Mouse (Mus musculus) forebrain, embryonic 16.5 days (tissue): ENCODE measurements at regions not wholly inside any gene's neighbourhood (a gene's known extent, or its start where the extent isn't known, plus 50 kb on each side); places are given as distances from the start of the nearest gene placed in this dataset.

Experiments used
- ATAC-seq: fragments of 200-750 bp; cut with Nextera tagmentation; 2 replicates; pipeline ENCODE4 v1.8.0; 2017; ENCODE audit warnings: mild to moderate bottlenecking, moderate library complexity
- H3K27ac ChIP-seq: fragments of 300-500 bp; sonication (generic); 2 replicates; pipeline ENCODE4 v1.5.1; 2014; ENCODE audit warnings: low read length, control low read depth
- H3K27me3 ChIP-seq: fragments of 300-500 bp; sonication (generic); replicated peaks from 2 replicates; pipeline ENCODE4 v1.6.1; 2014; ENCODE audit warnings: low read length; ENCODE audit not compliant: control insufficient read depth, insufficient read depth
- H3K36me3 ChIP-seq: fragments of 300-500 bp; sonication (generic); 2 replicates; pipeline ENCODE4 v1.6.1; 2014; ENCODE audit not compliant: control insufficient read depth, insufficient read depth
- H3K4me1 ChIP-seq: fragments of 300-500 bp; sonication (generic); replicated peaks from 2 replicates; pipeline ENCODE4 v1.6.1; 2014; ENCODE audit warnings: low read length; ENCODE audit not compliant: control insufficient read depth, insufficient read depth
- H3K4me2 ChIP-seq: fragments of 300-500 bp; sonication (generic); 2 replicates; pipeline ENCODE4 v1.6.1; 2014; ENCODE audit warnings: mild to moderate bottlenecking, low read length, control low read depth
- H3K4me3 ChIP-seq: fragments of 300-500 bp; sonication (generic); replicated peaks from 2 replicates; pipeline ENCODE4 v1.5.1; 2014; ENCODE audit warnings: mild to moderate bottlenecking, low read length, control low read depth
- H3K9ac ChIP-seq: fragments of 300-500 bp; sonication (generic); replicated peaks from 2 replicates; pipeline ENCODE4 v1.6.1; 2014; ENCODE audit warnings: low read depth, low read length, control low read depth
- H3K9me3 ChIP-seq: fragments of 300-500 bp; sonication (generic); 2 replicates; pipeline ENCODE4 v1.6.1; 2016; ENCODE audit warnings: low read length; ENCODE audit not compliant: control insufficient read depth
- WGBS: fragments of 180-500 bp; shearing (Covaris S2); extraction: QIAGEN DNeasy Blood & Tissue Kit; methylation state at CpG from one replicate; pipeline ENCODE4 v1.1.7; 2014; 5-methylcytosine and 5-hydroxymethylcytosine counted together

DNA sequence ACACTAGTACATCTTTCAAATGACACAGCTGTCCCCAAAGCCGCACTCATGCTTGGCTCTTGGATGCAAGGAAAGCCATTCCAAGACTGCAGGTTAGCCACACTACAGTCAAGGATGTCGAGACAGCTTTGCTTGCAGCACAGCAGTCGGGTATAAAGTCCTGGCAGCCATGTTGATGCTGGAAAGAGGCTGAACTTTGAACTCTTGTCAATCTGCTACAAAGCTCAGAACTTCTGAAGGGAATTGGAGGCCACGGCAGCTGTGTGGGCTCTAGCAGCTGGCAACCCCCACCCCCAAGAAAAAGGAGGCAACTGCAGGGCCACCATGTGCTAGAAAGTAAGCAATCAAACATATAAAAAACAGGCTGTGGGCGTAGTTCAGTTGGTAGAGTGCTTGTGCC, 90.0 kb upstream of the Zcchc2 start:
- H3K9me3 ChIP-seq = no peaks in the 10 kb centered on the region
- no peak overlapping the region for H3K9ac ChIP-seq
- H3K4me3 ChIP-seq = no peak overlapping the region
- no peaks in the 10 kb centered on the region; the same call in 1 of the 2 replicates for H3K4me1 ChIP-seq
- H3K4me2 ChIP-seq = no peak overlapping the region
- WGBS = 84% methylated on average over 5 of the region's 5 CpGs
- no peaks in the 10 kb centered on the region for H3K27me3 ChIP-seq
- H3K36me3 ChIP-seq = no peaks in the 10 kb centered on the region
- no peak for ATAC-seq
- no peak overlapping the region for H3K27ac ChIP-seq

DNA sequence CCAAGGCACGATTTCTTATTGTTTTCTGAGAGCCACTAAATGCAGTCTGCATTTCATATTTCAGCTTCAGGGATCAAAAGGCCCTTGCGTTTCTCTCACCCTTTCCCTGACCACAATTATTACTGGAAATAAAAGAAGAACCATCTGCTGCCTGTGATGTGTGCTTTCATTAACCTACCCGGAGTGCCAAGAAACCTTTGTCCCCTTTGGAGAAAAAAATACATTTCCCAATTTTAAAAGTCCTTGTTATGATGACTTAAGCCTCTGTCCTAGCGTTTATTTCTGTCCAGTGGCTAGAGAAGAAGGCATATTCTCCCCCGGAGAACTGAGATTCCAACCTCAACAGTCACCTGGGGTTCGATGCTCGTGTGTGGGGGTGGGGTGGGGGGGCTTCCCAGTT, 89.3 kb upstream of the Zcchc2 start:
- Histone ChIP-seq H3K4me2 (no peak overlapping the region), H3K36me3 (no peaks in the 10 kb centered on the region), H3K4me3 (no peak overlapping the region), H3K9ac (no peak overlapping the region), H3K27ac (no peak overlapping the region), H3K9me3 (no peaks in the 10 kb centered on the region), H3K4me1 (no peaks in the 10 kb centered on the region; the same call in 1 of the 2 replicates), H3K27me3 (no peaks in the 10 kb centered on the region)
- 66% methylated on average over 7 of the region's 7 CpGs for WGBS
- no peak for ATAC-seq

DNA sequence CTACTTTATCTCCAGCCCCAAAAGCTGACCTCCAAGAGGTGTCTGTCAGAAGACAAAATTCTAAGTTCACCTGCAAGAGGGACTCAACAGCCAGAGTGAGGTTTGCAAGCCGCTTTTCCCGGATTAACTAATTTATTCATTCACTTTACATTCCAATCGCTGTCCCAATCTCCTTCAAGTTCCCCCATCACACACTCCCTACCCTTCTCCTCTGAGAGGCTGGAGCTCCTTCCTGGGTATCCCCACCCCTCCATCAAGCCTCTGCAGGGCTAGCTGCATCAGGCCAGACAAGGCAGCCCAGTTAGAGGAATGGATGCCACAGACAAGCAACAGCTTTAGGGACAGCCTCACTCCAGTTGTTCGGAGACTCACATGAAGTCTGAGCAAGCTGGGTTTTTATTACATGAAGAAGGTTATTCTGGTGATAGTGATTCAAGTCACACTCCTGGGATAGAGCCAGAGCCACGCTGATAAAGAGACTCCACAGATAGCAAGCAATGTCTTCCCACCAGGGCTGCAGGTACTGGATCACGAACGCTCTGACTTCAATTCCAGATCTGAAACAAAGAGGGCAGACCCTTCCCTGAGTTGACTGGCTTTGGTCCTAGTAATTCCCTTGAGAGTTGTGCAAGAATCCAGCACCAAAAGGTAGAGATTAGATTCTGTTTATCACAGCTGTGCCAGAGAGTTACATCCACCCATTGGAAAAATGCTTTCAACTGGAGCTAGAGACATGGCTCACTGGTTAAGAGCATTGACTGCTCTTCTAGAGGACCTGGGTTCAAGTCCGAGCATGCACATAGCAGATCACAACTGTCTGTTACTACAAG, 86.7 kb upstream of the Zcchc2 start:
- no peak overlapping the region for H3K4me3 ChIP-seq
- no peaks in the 10 kb centered on the region for H3K27me3 ChIP-seq
- no peak overlapping the region for H3K27ac ChIP-seq
- no peak overlapping the region for H3K9ac ChIP-seq
- H3K9me3 ChIP-seq = no peaks in the 10 kb centered on the region
- peaks cover 16% of the 10 kb centered on the region for H3K4me1 ChIP-seq
- H3K4me2 ChIP-seq = no peak overlapping the region
- ATAC-seq = no peak
- H3K36me3 ChIP-seq = no peaks in the 10 kb centered on the region
- WGBS = 71% methylated on average over 8 of the region's 8 CpGs

DNA sequence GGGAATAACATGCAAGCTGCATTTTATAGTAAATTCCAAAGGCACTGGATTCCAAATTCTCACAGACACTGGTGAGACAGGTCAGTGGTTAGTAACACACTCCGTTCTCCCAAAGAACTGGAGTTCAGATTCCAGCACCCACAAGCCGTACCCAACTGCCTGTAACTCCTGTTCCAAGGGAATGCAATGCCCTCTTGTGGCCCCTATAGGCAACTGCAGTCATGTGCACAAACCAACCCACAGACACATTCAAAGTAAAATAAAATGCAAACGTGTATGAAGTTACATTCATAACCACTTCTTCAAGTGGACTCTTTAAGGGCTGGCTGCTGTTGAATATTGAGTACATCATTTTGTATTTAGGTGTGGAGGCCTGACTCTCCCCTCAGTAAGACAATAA, 85.5 kb upstream of the Zcchc2 start:
- no peaks in the 10 kb centered on the region for H3K36me3 ChIP-seq
- no peak overlapping the region for H3K27ac ChIP-seq
- WGBS = 88% methylated on average over 3 of the region's 3 CpGs
- H3K9ac ChIP-seq = no peak overlapping the region
- no peaks in the 10 kb centered on the region for H3K27me3 ChIP-seq
- no peak overlapping the region for H3K4me2 ChIP-seq
- H3K4me1 ChIP-seq = peaks cover 17% of the 10 kb centered on the region
- no peak for ATAC-seq
- no peak overlapping the region for H3K4me3 ChIP-seq
- H3K9me3 ChIP-seq = no peaks in the 10 kb centered on the region

DNA sequence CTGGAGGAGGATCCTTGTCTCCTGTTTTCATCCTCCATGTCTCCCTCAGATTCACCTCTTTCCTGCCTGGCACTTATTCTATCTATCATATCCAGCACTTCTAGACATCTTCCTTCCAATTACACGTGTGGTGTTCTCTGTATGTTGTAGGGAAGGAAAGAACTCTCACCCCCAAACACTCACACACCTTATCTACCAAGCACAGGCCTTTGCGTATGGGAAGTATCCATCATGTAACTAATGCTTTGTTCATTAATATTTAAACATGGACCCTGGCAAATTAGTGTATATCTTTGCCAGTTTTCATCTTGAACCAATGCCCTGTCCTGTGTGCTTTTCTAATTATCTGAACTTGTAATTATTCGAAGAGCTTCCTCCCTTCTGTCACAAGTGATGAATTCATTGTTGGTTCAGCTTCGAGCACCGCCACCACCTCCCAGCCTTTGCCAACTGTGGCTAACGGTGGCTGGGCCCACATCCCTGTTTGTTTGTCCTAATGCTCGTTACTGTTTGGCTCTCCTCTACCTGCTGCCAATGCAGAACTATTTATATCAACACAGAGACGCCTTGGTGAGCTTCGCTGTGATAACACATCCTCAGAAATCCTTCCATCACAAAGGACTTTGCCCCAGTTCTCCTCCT, 84.3 kb upstream of the Zcchc2 start:
- no peaks in the 10 kb centered on the region for H3K36me3 ChIP-seq
- H3K4me2 ChIP-seq = no peak overlapping the region
- H3K4me1 ChIP-seq = peaks cover 17% of the 10 kb centered on the region
- 43% methylated on average over 9 of the region's 9 CpGs for WGBS
- no peak overlapping the region for H3K4me3 ChIP-seq
- no peak overlapping the region for H3K27ac ChIP-seq
- H3K9ac ChIP-seq = no peak overlapping the region
- no peaks in the 10 kb centered on the region for H3K9me3 ChIP-seq
- ATAC-seq = no peak
- H3K27me3 ChIP-seq = no peaks in the 10 kb centered on the region

GRCm38 (mm10) chr1:105906427-105906798, 83.8 kb upstream of the Zcchc2 start:
- Histone ChIP-seq H3K27me3 (no peaks in the 10 kb centered on the region), H3K27ac (no peak overlapping the region), H3K4me1 (peaks cover 17% of the 10 kb centered on the region), H3K9ac (no peak overlapping the region), H3K36me3 (no peaks in the 10 kb centered on the region), H3K4me2 (no peak overlapping the region), H3K9me3 (no peaks in the 10 kb centered on the region), H3K4me3 (no peak overlapping the region)
- ATAC-seq = 0 out of 2 replicates have a peak, but pooled peaks have one; percentile 29
- 80% methylated on average over 2 of the region's 2 CpGs for WGBS

- Histone ChIP-seq H3K9ac (no peak overlapping the region), H3K9me3 (no peaks in the 10 kb centered on the region), H3K4me1 (peaks cover 17% of the 10 kb centered on the region), H3K27me3 (no peaks in the 10 kb centered on the region), H3K4me2 (peak overlapping the region; percentile 4; the same call in 1 of the 2 replicates), H3K36me3 (no peaks in the 10 kb centered on the region), H3K27ac (0 out of 2 replicates have a peak overlapping the region, but pooled peaks have one; percentile 15), H3K4me3 (no peak overlapping the region)
- ATAC-seq = peak; percentile 62
- WGBS = 33% methylated on average over 15 of the region's 15 CpGs
Observed at GRCm38 (mm10) chr1:105908029-105908876, 82.0 kb upstream of the Zcchc2 start.

GRCm38 (mm10) chr1:105909121-105909520, 81.1 kb upstream of the Zcchc2 start:
- no peak overlapping the region for H3K4me2 ChIP-seq
- H3K4me1 ChIP-seq = peaks cover 17% of the 10 kb centered on the region
- no peak overlapping the region for H3K9ac ChIP-seq
- no peaks in the 10 kb centered on the region for H3K27me3 ChIP-seq
- no peaks in the 10 kb centered on the region for H3K9me3 ChIP-seq
- no peak overlapping the region for H3K27ac ChIP-seq
- no peaks in the 10 kb centered on the region for H3K36me3 ChIP-seq
- 75% methylated on average over 4 of the region's 4 CpGs for WGBS
- no peak for ATAC-seq
- no peak overlapping the region for H3K4me3 ChIP-seq

GRCm38 (mm10) chr1:105911714-105912113, 78.5 kb upstream of the Zcchc2 start:
- no peak overlapping the region for H3K9ac ChIP-seq
- WGBS = 33% methylated on average over 3 of the region's 3 CpGs
- H3K36me3 ChIP-seq = no peaks in the 10 kb centered on the region
- no peak overlapping the region for H3K4me3 ChIP-seq
- H3K27ac ChIP-seq = no peak overlapping the region
- ATAC-seq = no peak
- no peaks in the 10 kb centered on the region for H3K9me3 ChIP-seq
- peaks cover 11% of the 10 kb centered on the region for H3K4me1 ChIP-seq
- no peaks in the 10 kb centered on the region for H3K27me3 ChIP-seq
- H3K4me2 ChIP-seq = no peak overlapping the region
